Mouse (Mus musculus): Measurements from ENCODE around the gene Ubqln1. TPM values are rescaled to one million over a fixed set of nuclear protein-coding genes. Genes with fewer than 3 reads are reported as not detected.

Ubqln1 gene
- total RNA-seq, 1 experiment: 91.7 TPM

DNA sequence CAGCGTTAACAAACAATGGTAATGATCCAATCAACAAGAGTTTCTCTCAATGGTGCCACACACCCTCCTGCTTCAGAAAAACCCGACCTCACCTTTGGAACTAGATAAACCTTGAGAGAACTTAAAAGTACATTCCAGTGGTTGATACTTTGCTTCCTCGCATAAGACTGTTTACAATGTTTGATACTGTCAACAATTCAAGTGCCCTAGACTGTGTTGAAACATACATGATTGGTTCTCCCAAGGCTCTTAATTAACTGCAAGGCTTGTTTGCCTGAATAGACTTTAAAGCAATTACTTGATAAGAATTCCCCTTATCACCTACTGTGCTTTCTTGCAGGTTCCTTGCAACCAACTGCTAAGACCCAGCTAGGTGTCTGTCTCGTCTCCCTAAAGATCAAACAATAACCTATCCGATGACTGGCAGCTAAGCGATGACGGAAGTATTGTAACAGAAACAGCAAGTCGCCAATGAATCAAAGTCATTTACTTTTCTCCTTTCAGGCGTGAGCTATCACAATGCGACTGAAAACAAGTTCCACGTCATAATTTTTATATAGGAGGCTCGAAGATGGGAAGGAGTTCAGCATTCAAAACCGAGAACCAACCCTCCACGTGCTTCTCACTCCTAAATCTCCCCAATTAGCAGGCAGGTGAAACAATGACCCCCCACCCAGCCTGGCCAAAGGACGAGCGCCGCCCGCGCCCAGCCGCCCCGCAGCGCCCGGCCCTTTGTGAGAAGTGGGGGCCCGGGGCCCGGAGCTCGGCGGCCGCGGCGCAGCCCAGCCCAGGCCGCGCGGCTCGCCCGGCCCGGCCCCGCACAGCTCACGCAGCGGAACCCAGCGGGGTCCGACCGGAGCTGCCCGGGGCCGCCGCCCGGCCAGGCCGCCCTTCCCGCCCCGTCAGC lies 854 bp downstream of the Ubqln1 start:
- peak overlapping the region; percentile 95 to 96 for H3K4me3 ChIP-seq (ENCODE audit: insufficient read depth in 1 of 2, low read depth in 1 of 2, low read length in 2 of 2, poor library complexity in 1 of 2, severe bottlenecking in 1 of 2)
- H3K4me1 ChIP-seq (ENCODE audit: control insufficient read depth in 2 of 2, insufficient read depth in 2 of 2, low read length in 2 of 2, poor library complexity in 1 of 2): peaks cover 2 to 3% of the 10 kb centered on the region in 2 experiments
- no peaks in the 10 kb centered on the region for H3K36me3 ChIP-seq (ENCODE audit: control insufficient read depth, insufficient read depth, low read length, poor library complexity, severe bottlenecking)
- peak overlapping the region; percentile 79 for H3K27ac ChIP-seq (ENCODE audit: insufficient read depth, low read depth, low read length, poor library complexity, severe bottlenecking)
- H3K9ac ChIP-seq (ENCODE audit: insufficient read depth, low read depth, low read length, poor library complexity, severe bottlenecking): peak overlapping the region; percentile 96
- TF ChIP-seq ZNF384 (IDR thresholded peaks at IDR 0.05; ENCODE audit: low read depth, low read length) (no peak), ZC3H11A (IDR thresholded peaks at IDR 0.05; ENCODE audit: borderline replicate concordance, low read depth, low read length) (no peak), HCFC1 (IDR thresholded peaks at IDR 0.05; ENCODE audit: borderline replicate concordance, insufficient read depth, low read length) (no peak), MAFK (IDR thresholded peaks at IDR 0.05; ENCODE audit: insufficient read depth, low read depth, low read length) (no peak), CHD2 (IDR thresholded peaks at IDR 0.05; ENCODE audit: low read depth, low read length) (no peak)
- H3K9me3 ChIP-seq (ENCODE audit: control insufficient read depth, insufficient read depth, low read depth, low read length): no peaks in the 10 kb centered on the region
- no peak for DNase-seq (ENCODE audit: low read depth, low spot score)
- in situ Hi-C loops (cut with MboI; ENCODE audit: low sequenced_read_pairs in 2 of 2, unreplicated experiment in 2 of 2): no loop called here

- peak overlapping the region; percentile 88 to 95; a peak in 3 of 4 replicates for H3K4me3 ChIP-seq (ENCODE audit: insufficient read depth in 1 of 2, low read depth in 1 of 2, low read length in 2 of 2, poor library complexity in 1 of 2, severe bottlenecking in 1 of 2)
- H3K4me1 ChIP-seq (ENCODE audit: control insufficient read depth in 2 of 2, insufficient read depth in 2 of 2, low read length in 2 of 2, poor library complexity in 1 of 2): peaks cover 2 to 3% of the 10 kb centered on the region in 2 experiments
- no peak overlapping the region for H3K27ac ChIP-seq (ENCODE audit: insufficient read depth, low read depth, low read length, poor library complexity, severe bottlenecking)
- in situ Hi-C loops (cut with MboI; ENCODE audit: low sequenced_read_pairs in 2 of 2, unreplicated experiment in 2 of 2): no loop called here
- H3K9ac ChIP-seq (ENCODE audit: insufficient read depth, low read depth, low read length, poor library complexity, severe bottlenecking): no peak overlapping the region
- H3K9me3 ChIP-seq (ENCODE audit: control insufficient read depth, insufficient read depth, low read depth, low read length): no peaks in the 10 kb centered on the region
- H3K36me3 ChIP-seq (ENCODE audit: control insufficient read depth, insufficient read depth, low read length, poor library complexity, severe bottlenecking): no peaks in the 10 kb centered on the region
- no peak for DNase-seq (ENCODE audit: low read depth, low spot score)
- TF ChIP-seq CHD2 (IDR thresholded peaks at IDR 0.05; ENCODE audit: low read depth, low read length): no peak
- no peak for TF ChIP-seq ZC3H11A (IDR thresholded peaks at IDR 0.05; ENCODE audit: borderline replicate concordance, low read depth, low read length)
- no peak for TF ChIP-seq MAFK (IDR thresholded peaks at IDR 0.05; ENCODE audit: insufficient read depth, low read depth, low read length)
- TF ChIP-seq HCFC1 (IDR thresholded peaks at IDR 0.05; ENCODE audit: borderline replicate concordance, insufficient read depth, low read length): no peak
- TF ChIP-seq ZNF384 (IDR thresholded peaks at IDR 0.05; ENCODE audit: low read depth, low read length): no peak
Measured at GRCm38 (mm10) chr13:58213801-58214200, 1.7 kb downstream of the Ubqln1 start.

- Histone ChIP-seq H3K9me3 (ENCODE audit: control insufficient read depth, insufficient read depth, low read depth, low read length) (no peaks in the 10 kb centered on the region), H3K4me1 (ENCODE audit: control insufficient read depth in 2 of 2, insufficient read depth in 2 of 2, low read length in 2 of 2, poor library complexity in 1 of 2) (peaks cover 2 to 3% of the 10 kb centered on the region in 2 experiments), H3K4me3 (ENCODE audit: insufficient read depth in 1 of 2, low read depth in 1 of 2, low read length in 2 of 2, poor library complexity in 1 of 2, severe bottlenecking in 1 of 2) (no peak overlapping the region), H3K9ac (ENCODE audit: insufficient read depth, low read depth, low read length, poor library complexity, severe bottlenecking) (no peak overlapping the region), H3K27ac (ENCODE audit: insufficient read depth, low read depth, low read length, poor library complexity, severe bottlenecking) (no peak overlapping the region), H3K36me3 (ENCODE audit: control insufficient read depth, insufficient read depth, low read length, poor library complexity, severe bottlenecking) (no peaks in the 10 kb centered on the region)
- in situ Hi-C loops (cut with MboI; ENCODE audit: low sequenced_read_pairs in 2 of 2, unreplicated experiment in 2 of 2): no loop called here
- no peak for DNase-seq (ENCODE audit: low read depth, low spot score)
- TF ChIP-seq HCFC1 (IDR thresholded peaks at IDR 0.05; ENCODE audit: borderline replicate concordance, insufficient read depth, low read length) (no peak), MAFK (IDR thresholded peaks at IDR 0.05; ENCODE audit: insufficient read depth, low read depth, low read length) (no peak), ZC3H11A (IDR thresholded peaks at IDR 0.05; ENCODE audit: borderline replicate concordance, low read depth, low read length) (no peak), CHD2 (IDR thresholded peaks at IDR 0.05; ENCODE audit: low read depth, low read length) (no peak), ZNF384 (IDR thresholded peaks at IDR 0.05; ENCODE audit: low read depth, low read length) (no peak)
Measured at GRCm38 (mm10) chr13:58212530-58212929, 2.9 kb downstream of the Ubqln1 start.

- DNase-seq (ENCODE audit: low read depth, low spot score): no peak
- Histone ChIP-seq H3K4me3 (ENCODE audit: insufficient read depth in 1 of 2, low read depth in 1 of 2, low read length in 2 of 2, poor library complexity in 1 of 2, severe bottlenecking in 1 of 2) (no peak overlapping the region), H3K36me3 (ENCODE audit: control insufficient read depth, insufficient read depth, low read length, poor library complexity, severe bottlenecking) (no peaks in the 10 kb centered on the region), H3K4me1 (ENCODE audit: control insufficient read depth in 2 of 2, insufficient read depth in 2 of 2, low read length in 2 of 2, poor library complexity in 1 of 2) (peaks cover 0 to 2% of the 10 kb centered on the region in 2 experiments; a peak in 3 of 4 replicates), H3K9ac (ENCODE audit: insufficient read depth, low read depth, low read length, poor library complexity, severe bottlenecking) (no peak overlapping the region), H3K9me3 (ENCODE audit: control insufficient read depth, insufficient read depth, low read depth, low read length) (no peaks in the 10 kb centered on the region), H3K27ac (ENCODE audit: insufficient read depth, low read depth, low read length, poor library complexity, severe bottlenecking) (no peak overlapping the region)
- TF ChIP-seq ZC3H11A (IDR thresholded peaks at IDR 0.05; ENCODE audit: borderline replicate concordance, low read depth, low read length): no peak
- TF ChIP-seq ZNF384 (IDR thresholded peaks at IDR 0.05; ENCODE audit: low read depth, low read length): no peak
- no peak for TF ChIP-seq HCFC1 (IDR thresholded peaks at IDR 0.05; ENCODE audit: borderline replicate concordance, insufficient read depth, low read length)
- TF ChIP-seq CHD2 (IDR thresholded peaks at IDR 0.05; ENCODE audit: low read depth, low read length): no peak
- no peak for TF ChIP-seq MAFK (IDR thresholded peaks at IDR 0.05; ENCODE audit: insufficient read depth, low read depth, low read length)
- in situ Hi-C loops (cut with MboI; ENCODE audit: low sequenced_read_pairs in 2 of 2, unreplicated experiment in 2 of 2): no loop called here
Measured at GRCm38 (mm10) chr13:58210441-58210840, 5.0 kb downstream of the Ubqln1 start.

Data from ES-E14 (cell line).